Mouse (Mus musculus) midbrain, postnatal 0 days (tissue): ENCODE measurements around the gene Igdcc4. TPM values are rescaled to one million over a fixed set of nuclear protein-coding genes. Genes with fewer than 3 reads are reported as not detected.

Experiments
- ATAC-seq: fragments of 200-750 bp; cut with Nextera tagmentation; 2 replicates; pipeline ENCODE4 v1.8.0; 2017; ENCODE audit warnings: moderate number of reproducible peaks, mild to moderate bottlenecking, moderate TSS enrichment, moderate library complexity; ENCODE audit not compliant: low FRiP score
- DNase-seq: peaks from one replicate; pipeline ENCODE4 v3.0.0-alpha.2; 2015; ENCODE audit warnings: low spot score
- H3K27ac ChIP-seq: fragments of 300-500 bp; sonication (generic); 2 replicates; pipeline ENCODE4 v1.5.1; 2014; ENCODE audit warnings: low read depth, mild to moderate bottlenecking, low read length, mixed read lengths
- H3K27me3 ChIP-seq: fragments of 300-500 bp; sonication (generic); 2 replicates; pipeline ENCODE4 v1.6.1; 2014; ENCODE audit warnings: low read length, control low read depth, mixed read lengths; ENCODE audit not compliant: insufficient read depth
- H3K36me3 ChIP-seq: fragments of 300-500 bp; sonication (generic); 2 replicates; pipeline ENCODE4 v1.6.1; 2014; ENCODE audit warnings: low read length, control low read depth, mixed read lengths; ENCODE audit not compliant: insufficient read depth
- H3K4me1 ChIP-seq: fragments of 300-500 bp; sonication (generic); 2 replicates; pipeline ENCODE4 v1.6.1; 2014; ENCODE audit warnings: mild to moderate bottlenecking, control low read depth, antibody characterized with exemption, low read length, mixed read lengths; ENCODE audit not compliant: insufficient read depth
- H3K4me2 ChIP-seq: fragments of 300-500 bp; sonication (generic); 2 replicates; pipeline ENCODE4 v1.6.1; 2014; ENCODE audit warnings: low read depth, mild to moderate bottlenecking, low read length, mixed read lengths; ENCODE audit not compliant: poor library complexity, severe bottlenecking
- H3K4me3 ChIP-seq: fragments of 300-500 bp; sonication (generic); 2 replicates; pipeline ENCODE4 v1.5.1; 2014; ENCODE audit warnings: low read depth, mild to moderate bottlenecking, low read length, moderate library complexity
- H3K9ac ChIP-seq: fragments of 300-500 bp; sonication (generic); replicated peaks from 2 replicates; pipeline ENCODE4 v1.6.1; 2014; ENCODE audit warnings: mild to moderate bottlenecking, low read length, moderate library complexity, mixed read lengths; ENCODE audit not compliant: poor library complexity, severe bottlenecking
- H3K9me3 ChIP-seq: fragments of 300-500 bp; sonication (generic); 2 replicates; pipeline ENCODE4 v1.6.1; 2016; ENCODE audit warnings: low read length, control low read depth
- CTCF ChIP-seq: IDR thresholded peaks from 2 replicates; pipeline ENCODE4 v1.5.1; 2016; ENCODE audit warnings: antibody characterized with exemption, mild to moderate bottlenecking
- WGBS: fragments of 180-500 bp; shearing (Covaris S2); extraction: QIAGEN DNeasy Blood & Tissue Kit; methylation state at CpG from one replicate; pipeline ENCODE4 v1.1.7; 2014; 5-methylcytosine and 5-hydroxymethylcytosine counted together
- polyA plus RNA-seq: library from polyadenylated mRNA; unstranded; fragments of >200 nt; fragmentation: Nextera tagmentation; extraction: Ambion mirVana; gene quantifications from 2 replicates; pipeline ENCODE4 v1.2.1, GENCODE M21; 2015
- total RNA-seq: library from RNA; depleted of rRNA; stranded (reverse); fragments of >200 nt; gene quantifications from 2 replicates; pipeline ENCODE4 v1.2.3, GENCODE M21; 2014

The Igdcc4 gene
- total and polyA plus RNA-seq, 2 experiments from 2014 or later = 11.9 to 52.9 TPM

GRCm38 (mm10) chr9:65142399-65142798 is 41.1 kb downstream of the Igdcc4 start:
- TF ChIP-seq CTCF = no peak
- Histone ChIP-seq H3K4me2 (peak overlapping the region; percentile 97), H3K36me3 (peaks cover 3% of the 10 kb centered on the region; the same call in 1 of the 2 replicates), H3K4me3 (peak overlapping the region; percentile 90), H3K9me3 (no peaks in the 10 kb centered on the region), H3K27ac (no peak overlapping the region), H3K27me3 (no peaks in the 10 kb centered on the region), H3K9ac (peak overlapping the region; percentile 92), H3K4me1 (0 out of 2 replicates have a peak, but pooled peaks cover 4% of the 10 kb centered on the region)
- ATAC-seq (no peak), DNase-seq (no peak)
- WGBS = 0% methylated on average over 8 of the region's 8 CpGs

GRCm38 (mm10) chr9:65146001-65146400 is 44.7 kb downstream of the Igdcc4 start:
- TF ChIP-seq CTCF = no peak

GRCm38 (mm10) chr9:65148507-65148906 is 47.2 kb downstream of the Igdcc4 start:
- H3K4me1 ChIP-seq = no peaks in the 10 kb centered on the region; the same call in 1 of the 2 replicates
- H3K9ac ChIP-seq = no peak overlapping the region
- TF ChIP-seq CTCF = no peak
- no peak for ATAC-seq
- H3K27ac ChIP-seq = no peak overlapping the region
- H3K4me3 ChIP-seq = no peak overlapping the region
- H3K36me3 ChIP-seq = peaks cover 7% of the 10 kb centered on the region; the same call in 1 of the 2 replicates
- no peaks in the 10 kb centered on the region for H3K9me3 ChIP-seq
- no peaks in the 10 kb centered on the region for H3K27me3 ChIP-seq
- H3K4me2 ChIP-seq = no peak overlapping the region
- no peak for DNase-seq
- 70% methylated on average over 7 of the region's 7 CpGs for WGBS

More at GRCm38 (mm10) chr9:65146001-65146400, 44.7 kb downstream of the Igdcc4 start:
- no peaks in the 10 kb centered on the region for H3K9me3 ChIP-seq
- no peak for DNase-seq
- H3K4me3 ChIP-seq = no peak overlapping the region
- ATAC-seq = no peak
- 0 out of 2 replicates have a peak, but pooled peaks cover 4% of the 10 kb centered on the region for H3K4me1 ChIP-seq
- H3K9ac ChIP-seq = no peak overlapping the region
- H3K36me3 ChIP-seq = peaks cover 7% of the 10 kb centered on the region; the same call in 1 of the 2 replicates
- H3K4me2 ChIP-seq = no peak overlapping the region
- H3K27me3 ChIP-seq = no peaks in the 10 kb centered on the region
- H3K27ac ChIP-seq = no peak overlapping the region
- WGBS = 61% methylated on average over 5 of the region's 5 CpGs

GRCm38 (mm10) chr9:65152711-65153330 is 51.5 kb downstream of the Igdcc4 start:
- no peak for TF ChIP-seq CTCF
- WGBS = 35% methylated on average over 6 of the region's 6 CpGs
- DNase-seq = no peak
- H3K27me3 ChIP-seq = no peaks in the 10 kb centered on the region
- no peak overlapping the region for H3K4me2 ChIP-seq
- peaks cover 3% of the 10 kb centered on the region; the same call in 1 of the 2 replicates for H3K4me1 ChIP-seq
- peak overlapping the region; percentile 38; the same call in 1 of the 2 replicates for H3K27ac ChIP-seq
- peaks cover 4% of the 10 kb centered on the region; the same call in 1 of the 2 replicates for H3K36me3 ChIP-seq
- no peaks in the 10 kb centered on the region for H3K9me3 ChIP-seq
- H3K9ac ChIP-seq = no peak overlapping the region; the same call in 1 of the 2 replicates
- no peak for ATAC-seq
- H3K4me3 ChIP-seq = no peak overlapping the region

- Histone ChIP-seq H3K9ac (no peak overlapping the region), H3K27ac (peak overlapping the region; percentile 38; the same call in 1 of the 2 replicates), H3K9me3 (no peaks in the 10 kb centered on the region), H3K27me3 (no peaks in the 10 kb centered on the region), H3K4me1 (peaks cover 3% of the 10 kb centered on the region; the same call in 1 of the 2 replicates), H3K4me3 (no peak overlapping the region), H3K4me2 (no peak overlapping the region), H3K36me3 (peaks cover 3% of the 10 kb centered on the region; the same call in 1 of the 2 replicates)
- WGBS = 17% methylated on average over 5 of the region's 5 CpGs
- DNase-seq (peak; percentile 39), ATAC-seq (peak; percentile 54; the same call in 1 of the 2 replicates)
- TF ChIP-seq CTCF = no peak
Observed at GRCm38 (mm10) chr9:65153331-65153711, 52.0 kb downstream of the Igdcc4 start.
